Mouse (Mus musculus) ES-Bruce4 (cell line): ENCODE results near the gene 5730409E04Rik.

ENCODE experiments used
- CTCF ChIP-seq: IDR thresholded peaks from one replicate; pipeline ENCODE4 v1.8.1; 2011; ENCODE audit warnings: low read depth, low read length
- POLR2A ChIP-seq: IDR thresholded peaks from one replicate; pipeline ENCODE4 v1.8.1; 2011; ENCODE audit warnings: low read length; ENCODE audit not compliant: insufficient read depth

DNA sequence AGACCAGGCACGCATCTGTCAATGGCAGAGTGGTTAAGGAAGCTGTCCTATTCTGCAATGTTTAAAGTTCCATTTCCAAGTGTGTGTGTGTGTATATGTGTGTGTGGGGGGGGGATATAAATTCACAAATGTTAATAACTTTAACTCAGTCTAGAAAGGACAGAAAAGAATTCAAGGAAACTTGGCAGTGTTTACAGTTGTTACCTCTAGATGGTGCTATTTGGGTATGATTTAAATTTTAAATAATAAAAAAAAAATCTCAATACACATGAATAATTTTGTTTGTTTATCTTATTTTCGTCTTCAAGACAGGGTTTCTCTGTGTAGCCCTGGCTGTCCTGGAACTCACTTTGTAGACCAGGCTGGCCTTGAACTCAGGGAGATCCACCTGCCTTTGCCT lies 22.3 kb downstream of the 5730409E04Rik start:
- no peak for TF ChIP-seq POLR2A
- TF ChIP-seq CTCF, result no peak
